Mouse (Mus musculus) cerebellum, adult 11-12 months (tissue): ENCODE results near the gene Tinf2.

Experiments used
- DNase-seq: peaks from one replicate; pipeline ENCODE4 v3.0.0; 2022

Gene Tinf2

GRCm38 (mm10) chr14:55629312-55629711 is 52.3 kb downstream of the Tinf2 start:
- DNase-seq = no peak

- DNase-seq = no peak
Observed at GRCm38 (mm10) chr14:55628077-55628827, 53.4 kb downstream of the Tinf2 start.
